Mouse (Mus musculus) right cerebral cortex, postnatal 25 days (tissue): ENCODE data around the gene Phf14.
"Not testable (repeated sequence)": the region's sequence is repeated elsewhere in the genome, so short reads cannot be mapped to it uniquely, and the experiment has no call there.

Experiments used
- DNase-seq: peaks from one replicate; pipeline ENCODE4 v3.0.0; 2022

Phf14 gene

DNA sequence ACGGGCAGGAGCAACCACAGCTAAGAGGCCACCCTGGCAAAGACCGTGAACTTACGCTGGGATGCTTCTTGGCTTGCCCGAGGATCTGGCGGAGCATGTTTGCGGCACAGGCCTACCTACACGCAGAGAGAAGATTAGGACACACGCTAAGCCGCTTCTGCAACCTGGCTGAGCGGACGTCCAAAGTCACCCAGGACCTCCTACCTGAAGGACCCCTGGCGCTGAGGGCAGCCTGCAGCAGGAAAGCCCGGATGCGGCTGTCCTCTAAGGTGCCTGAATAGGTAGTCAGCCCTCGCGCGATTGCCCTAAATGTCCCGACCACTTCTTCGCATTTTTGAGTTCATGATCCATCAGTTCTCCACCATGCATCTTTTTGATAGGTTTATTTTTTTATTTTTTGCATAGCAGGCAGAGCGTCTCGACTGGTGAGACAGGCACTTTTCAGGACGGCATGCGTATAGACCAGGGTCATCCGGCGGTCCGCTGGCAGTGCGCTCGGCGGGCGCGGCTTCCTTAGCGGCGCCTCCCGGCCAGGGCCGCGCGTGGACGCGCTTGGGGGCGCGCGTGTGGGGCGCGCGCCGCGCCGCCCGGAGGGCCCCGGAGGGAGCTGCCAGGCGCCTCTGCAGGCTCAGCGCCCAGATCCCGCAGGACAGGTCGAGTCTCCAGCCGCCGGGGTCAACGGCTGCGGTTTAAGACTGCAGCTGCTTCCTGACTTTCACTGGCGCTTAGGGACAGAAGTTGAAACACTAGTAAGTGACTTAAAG, at the start of gene Phf14, which contains the start of gene Ndufa4:
TSS of gene Phf14 (plus strand) at position 541 of the 764 bp plus-strand sequence.
TSS of gene Ndufa4 (minus strand) at position 229 of the 764 bp plus-strand sequence.
- peak; percentile 90 for DNase-seq

DNA sequence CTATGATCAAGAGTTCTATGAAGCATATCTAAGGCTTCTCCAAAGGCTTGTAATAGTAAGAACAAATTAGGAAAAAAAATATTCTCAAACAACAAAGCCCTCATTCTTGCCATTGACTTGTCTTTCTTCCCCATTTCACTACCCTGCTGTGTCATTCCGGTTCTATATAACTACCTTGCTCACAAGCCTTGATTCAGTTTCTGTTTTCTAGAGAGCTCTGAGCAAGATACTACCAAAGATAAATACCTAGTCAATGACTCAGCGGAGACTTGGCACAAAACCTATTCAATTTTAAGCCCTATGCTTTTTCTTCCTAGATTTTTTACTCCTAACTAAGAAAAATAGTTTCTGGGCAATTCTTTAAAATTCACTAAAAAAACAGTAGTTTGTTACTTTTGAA, 32.2 kb upstream of the Phf14 start:
- not testable (repeated sequence) for DNase-seq

DNA sequence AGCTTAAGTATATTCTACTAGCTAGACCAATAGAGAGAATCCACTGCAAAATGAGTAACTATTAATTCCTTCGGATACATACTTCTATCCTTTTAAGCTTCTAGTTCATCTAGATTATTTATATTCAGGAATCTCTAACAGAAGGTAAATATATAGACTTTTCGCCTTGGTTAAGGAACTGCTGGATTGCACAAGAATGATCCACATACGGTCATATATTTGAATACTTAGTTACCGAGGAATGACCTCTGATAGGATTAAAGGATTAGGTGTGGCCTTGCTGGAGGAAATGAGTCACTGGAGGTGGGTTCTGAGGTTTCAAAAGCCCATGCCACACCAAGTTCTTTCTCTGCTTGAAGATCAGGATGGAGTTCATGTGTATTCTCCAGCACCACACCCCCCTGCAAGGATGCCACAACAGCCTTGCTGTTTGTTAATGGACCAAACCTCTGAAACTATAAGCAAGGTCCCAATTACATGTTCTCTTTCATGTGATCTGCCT, 6.7 kb upstream of the Phf14 start:
- no peak for DNase-seq

DNA sequence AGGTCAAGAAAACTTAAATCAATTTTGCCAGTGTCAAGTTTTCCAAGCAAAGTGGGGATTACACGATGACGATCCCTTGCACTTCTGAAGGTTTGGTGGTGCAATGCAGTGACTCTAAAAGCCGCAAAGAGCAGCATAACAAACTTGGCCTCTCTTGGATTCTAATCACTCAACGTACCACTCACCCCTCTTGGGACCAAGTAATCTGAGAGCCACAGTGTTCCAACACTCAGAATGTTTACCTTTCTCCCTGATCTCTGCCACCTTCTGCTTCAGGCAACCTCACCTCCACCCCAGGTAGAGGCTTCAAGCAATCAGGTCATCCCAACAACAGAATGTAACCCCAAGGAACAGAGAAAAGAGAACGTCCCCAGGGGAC, 730 bp upstream of the Phf14 start:
- DNase-seq: no peak

DNA sequence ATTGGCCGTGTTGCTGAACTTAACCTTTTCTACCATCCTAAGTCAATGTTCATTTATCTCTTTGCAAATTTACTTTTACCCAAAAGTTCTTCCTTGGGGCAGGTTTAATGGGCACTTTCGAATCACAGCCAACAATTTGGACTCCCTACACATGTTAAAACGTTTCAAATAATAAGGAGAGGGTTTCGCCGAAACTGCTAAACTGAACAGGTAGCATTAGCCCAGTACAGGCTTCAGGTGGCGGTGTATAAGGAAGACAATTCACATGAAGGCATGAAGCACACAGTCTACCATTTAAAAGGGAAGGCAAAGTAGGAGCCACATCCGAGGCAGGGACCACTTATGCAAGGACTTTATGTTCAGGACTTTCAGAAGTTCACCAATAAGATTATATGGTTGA, 561 bp downstream of the Phf14 start:
- no peak for DNase-seq

DNA sequence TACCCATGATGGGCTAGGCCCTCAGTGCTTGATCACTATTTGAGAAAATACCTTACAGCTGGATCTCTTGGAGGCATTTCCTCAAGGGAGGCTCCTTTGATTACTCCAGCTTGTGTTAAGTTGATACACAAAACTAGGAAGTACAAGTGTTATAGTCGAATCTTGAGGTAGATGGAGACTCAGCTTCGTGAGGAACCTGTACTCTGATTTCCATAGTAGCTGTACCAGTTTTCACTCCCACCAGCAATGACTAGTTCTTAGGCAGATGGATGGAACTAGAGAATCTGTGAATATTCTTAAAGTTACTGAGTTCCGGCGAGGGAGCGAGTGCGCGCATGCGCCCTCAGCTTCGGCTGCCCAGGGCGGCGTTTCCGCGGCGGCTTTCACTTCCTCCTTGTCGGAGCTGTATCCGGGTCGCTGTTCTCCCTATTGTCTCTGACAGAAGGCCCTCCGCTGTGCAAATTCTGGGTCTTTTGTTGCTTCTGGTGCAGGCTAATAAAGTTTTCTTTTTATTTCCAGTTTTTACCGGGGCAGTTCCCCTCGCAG, 18.0 kb downstream of the Phf14 start:
- DNase-seq: peak; percentile 88

DNA sequence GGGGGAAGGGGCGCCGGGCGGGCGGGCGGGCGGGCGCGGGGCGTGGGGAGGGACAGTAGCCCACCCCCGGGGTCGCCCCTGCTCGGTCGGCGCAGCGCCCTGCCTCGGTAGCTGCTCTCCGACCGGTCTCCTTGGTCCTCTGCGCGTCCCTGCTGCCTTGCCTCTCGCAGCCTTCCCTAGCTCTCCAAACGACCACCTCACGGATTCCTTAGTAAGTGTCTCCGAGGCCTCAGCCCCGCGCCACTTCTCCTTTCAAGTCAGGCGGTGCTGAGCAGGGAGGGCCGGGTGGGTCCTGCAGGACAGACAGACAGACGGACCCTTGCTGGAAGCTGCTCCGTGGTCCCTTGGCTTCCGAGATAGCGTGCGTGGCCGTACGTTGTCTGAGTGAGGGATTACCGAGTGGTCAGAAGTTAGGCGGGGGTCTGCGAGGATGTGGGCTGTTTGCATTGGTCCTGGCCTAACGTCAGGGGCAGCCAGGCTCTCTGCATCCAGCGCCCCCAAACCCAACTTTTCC, 18.5 kb downstream of the Phf14 start:
- peak; percentile 40 for DNase-seq

DNA sequence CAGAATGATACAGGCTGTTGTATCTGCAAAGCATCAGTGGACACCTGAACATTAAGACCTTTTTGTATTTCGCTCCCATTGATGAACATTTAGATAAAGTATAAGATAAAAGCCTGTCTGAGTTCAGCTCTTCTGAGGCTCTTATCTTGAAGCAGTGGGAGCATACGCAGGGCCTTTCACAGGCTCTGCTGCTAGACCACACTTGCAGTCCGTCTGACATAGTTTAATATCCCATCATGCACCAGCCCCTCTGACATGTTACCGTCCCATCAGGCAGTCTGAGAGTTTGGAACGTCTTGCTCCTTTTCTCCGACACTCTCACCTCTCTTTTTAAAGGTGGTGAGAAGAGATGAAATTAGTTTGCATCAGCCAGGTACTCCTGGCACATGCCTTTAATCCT, 19.9 kb downstream of the Phf14 start:
- no peak for DNase-seq

DNA sequence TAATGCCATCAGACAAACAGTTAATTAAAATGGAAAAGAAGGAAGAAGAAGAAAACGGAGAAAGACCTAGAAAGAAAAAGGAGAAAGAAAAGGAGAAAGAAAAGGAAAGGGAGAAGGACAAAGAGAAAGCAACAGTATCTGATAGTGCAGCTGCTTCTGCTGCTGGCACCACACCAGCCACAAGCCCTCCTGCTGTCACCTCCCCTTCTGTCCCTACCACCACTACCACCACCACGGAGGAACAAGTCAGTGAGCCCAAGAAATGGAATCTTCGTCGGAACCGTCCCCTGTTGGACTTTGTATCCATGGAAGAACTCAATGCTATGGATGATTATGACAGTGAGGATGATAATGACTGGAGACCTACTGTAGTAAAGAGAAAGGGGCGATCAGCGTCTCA, 25.8 kb downstream of the Phf14 start:
- DNase-seq: no peak

DNA sequence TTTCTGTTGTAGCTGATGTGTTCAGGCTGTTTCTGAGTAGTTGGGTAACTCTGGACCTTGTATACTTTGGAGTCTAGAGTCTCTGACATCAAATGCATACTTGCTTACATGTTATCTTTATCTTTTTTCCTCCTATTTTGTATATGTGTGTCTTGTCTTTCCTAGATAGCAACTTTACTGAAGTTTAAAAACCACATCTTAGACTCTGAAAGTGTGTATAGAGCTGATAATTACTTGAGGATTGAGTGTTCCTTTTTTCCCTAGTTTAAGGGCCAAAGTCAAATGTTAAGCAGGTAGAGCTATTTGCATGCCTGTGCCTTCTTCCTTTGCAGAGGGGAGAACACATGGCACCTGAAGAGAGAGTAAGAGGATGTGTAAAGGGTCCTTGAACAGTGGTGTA, 33.3 kb downstream of the Phf14 start:
- no peak for DNase-seq

DNA sequence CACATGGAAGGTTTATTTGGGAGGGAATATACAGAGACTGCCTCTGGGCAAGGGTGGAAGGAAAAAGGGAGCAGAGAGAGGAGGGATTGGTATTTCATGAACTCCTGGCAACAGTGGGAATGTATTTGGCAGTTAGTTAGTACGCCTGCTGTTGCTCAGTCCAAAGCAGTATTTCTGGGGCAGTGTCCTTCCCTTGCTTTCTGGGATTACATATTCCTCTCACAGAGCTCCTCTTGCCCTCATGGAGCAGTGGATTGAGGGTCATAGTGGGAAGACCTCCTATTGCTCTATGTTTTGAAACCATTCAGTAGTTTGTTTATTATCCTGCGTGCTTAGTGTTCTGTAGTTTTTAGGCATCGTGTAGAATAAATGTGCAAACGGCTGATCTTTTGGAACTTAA, 34.5 kb downstream of the Phf14 start:
- DNase-seq: no peak

DNA sequence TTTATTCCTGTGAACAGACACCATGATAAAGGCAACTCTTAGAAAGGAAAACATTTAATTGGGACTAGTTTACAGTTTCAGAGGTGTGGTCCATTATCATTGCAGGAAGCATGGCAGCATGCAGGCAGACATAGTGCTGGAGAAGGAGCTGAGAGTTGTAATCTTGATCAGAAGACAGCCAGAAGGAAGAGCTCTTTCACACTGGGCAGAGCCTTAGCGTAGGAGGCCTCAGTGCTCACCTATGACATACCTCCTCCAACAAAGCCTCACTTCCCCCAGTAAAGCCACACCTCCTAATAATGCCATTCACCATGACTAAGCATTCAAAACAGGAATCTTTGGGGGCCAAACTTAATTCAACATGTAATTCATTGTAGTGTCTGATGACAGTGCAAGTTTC, 40.5 kb downstream of the Phf14 start:
- DNase-seq: no peak

DNA sequence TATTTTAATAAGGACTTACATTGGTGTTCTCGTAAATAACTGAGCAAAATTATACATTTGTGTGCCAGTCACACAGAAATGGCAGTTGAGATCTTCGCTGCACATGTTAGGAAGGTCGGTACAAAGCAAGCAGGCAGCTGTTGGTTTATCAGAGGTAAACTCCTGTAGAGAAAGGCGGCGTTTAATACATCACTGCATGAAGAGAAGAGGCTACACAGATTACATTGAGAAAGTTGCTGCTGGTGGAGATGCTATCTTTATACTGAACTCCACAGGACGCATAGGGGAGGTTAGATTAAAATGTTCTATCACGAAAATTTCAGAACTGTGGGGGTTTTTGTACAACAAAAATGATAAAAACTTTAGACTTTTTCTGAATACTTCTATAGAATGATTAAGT, 52.6 kb downstream of the Phf14 start:
- DNase-seq: no peak

DNA sequence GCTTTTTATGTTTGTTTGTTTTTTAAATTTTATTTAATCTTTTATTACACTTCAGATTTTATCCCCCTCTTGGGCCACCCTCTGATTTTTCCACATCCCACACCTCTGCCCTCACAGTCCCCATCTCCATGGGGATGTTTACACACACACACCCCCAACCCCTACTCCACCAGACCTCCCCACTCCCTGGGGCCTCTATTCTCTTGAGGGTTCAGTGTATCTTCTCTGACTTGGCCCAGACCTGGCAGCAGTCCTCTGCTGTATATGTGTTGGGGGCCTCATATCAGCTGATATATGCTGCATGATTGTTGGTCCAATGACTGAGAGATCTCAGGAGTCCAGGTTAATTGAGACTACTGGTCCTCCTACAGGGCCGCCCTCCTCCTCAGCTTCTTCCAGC, 86.2 kb downstream of the Phf14 start:
- no peak for DNase-seq

DNA sequence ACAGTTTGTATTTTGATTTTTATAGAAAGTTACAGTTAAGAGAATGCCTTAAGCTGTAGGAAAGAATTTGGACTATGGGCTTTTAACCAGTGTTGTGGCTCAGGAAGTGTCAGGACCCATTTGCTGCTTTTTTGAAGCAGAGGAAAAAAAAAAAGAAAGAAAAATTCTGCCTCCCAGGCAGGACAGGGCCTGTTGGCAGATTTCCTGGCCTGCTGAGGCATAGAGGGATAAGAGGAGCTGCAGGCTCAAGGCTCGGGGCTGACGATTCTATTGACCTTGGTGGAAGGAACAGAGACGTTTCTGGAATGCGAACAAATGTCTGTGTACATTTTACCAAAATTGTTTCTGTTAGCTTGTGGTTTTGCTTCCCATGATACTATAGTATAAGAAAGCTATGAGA, 91.0 kb downstream of the Phf14 start:
- no peak for DNase-seq

DNA sequence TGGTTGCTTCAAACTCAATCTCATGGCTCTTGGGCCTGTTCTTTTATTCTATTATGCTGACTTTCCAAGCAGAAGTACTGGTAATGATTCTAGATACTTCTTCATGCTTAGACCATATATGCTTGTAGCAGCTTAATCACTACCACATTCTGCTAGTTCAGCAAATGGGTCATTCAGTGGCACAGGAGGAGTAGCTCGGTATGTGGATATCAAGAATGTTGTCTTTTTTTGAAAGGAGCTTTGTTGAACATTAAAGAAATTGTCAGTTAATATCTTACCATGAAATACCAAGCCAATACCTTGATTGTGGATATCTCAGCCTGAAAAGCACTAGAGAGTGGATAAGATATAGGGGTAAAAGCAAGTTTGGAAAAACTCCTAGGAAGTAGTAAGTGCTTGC, 91.9 kb downstream of the Phf14 start:
- no peak for DNase-seq

DNA sequence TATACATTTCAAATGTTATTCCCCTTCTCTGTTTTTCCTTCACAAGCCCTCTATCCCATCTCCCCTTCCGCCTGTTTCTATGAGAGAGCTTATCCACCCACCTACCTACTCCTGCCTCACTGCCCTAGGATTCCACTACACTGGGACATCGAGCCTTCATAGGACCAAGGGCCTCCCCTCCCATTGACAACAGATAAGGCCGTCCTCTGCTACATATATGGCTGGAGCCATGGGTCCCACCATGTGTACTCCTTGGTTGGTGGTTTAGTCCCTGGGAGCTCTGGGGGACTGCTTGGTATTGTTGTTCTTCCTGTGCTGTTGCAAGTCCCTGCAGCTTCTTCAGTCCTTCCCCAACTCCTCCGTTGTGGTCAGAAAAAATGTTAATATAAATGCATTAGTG, 97.8 kb downstream of the Phf14 start:
- DNase-seq: no peak

DNA sequence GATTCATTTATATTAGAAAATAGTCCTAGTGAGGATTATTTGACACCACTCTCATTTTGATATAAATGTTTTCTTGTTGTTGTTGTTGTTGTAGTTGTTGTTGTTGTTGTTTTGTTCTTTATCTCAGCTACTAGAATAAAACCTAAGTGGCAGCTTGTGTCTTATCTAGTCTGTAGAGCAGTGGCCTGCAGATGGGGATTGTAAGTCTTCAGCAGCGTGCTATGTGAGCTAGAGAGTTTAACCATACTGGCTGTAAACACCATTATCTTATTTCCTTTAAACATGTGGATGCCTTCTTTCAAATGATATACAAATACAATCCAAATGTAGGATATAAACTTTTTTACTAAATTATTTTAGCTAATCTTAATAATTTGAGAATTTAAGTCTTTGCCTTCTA, 98.4 kb downstream of the Phf14 start:
- no peak for DNase-seq

DNA sequence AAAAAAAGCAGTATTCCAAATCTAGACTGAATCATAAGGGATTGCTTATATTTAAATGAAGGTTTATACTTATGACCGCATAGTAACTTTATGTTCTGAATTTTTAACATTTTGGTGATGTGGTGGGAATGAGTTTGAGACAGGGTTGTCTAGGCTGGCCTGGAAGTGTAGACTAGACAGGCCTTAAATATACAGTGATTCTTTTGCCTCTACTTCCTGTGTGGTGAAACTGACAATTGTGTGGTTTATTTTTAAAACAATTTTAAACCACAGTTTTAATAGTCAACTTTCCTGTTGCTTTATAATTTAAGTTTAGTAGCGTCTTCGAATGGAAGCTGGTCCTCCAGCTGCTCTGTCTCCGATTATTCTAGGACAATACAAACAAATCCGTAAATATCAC, 104.5 kb downstream of the Phf14 start:
- no peak for DNase-seq

DNA sequence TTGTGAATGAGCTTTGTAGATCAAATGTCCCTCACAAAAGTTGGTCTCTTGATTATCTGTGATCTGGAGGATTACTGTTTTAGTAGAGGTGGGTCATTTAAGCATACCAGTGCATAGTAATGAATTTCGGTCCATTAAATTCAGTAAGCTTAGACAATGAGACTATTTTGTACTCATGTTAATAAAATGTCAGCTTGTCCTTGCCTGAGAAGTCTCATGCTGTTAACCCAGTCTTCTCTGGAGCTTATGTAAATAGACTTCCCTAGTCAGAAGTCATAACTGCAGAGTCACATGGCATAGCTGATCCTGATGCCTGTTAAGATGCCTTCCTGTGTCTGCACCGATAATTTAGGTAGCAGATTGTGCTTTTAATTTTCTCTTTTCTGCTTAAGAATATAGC, 106.4 kb downstream of the Phf14 start:
- DNase-seq: no peak

DNA sequence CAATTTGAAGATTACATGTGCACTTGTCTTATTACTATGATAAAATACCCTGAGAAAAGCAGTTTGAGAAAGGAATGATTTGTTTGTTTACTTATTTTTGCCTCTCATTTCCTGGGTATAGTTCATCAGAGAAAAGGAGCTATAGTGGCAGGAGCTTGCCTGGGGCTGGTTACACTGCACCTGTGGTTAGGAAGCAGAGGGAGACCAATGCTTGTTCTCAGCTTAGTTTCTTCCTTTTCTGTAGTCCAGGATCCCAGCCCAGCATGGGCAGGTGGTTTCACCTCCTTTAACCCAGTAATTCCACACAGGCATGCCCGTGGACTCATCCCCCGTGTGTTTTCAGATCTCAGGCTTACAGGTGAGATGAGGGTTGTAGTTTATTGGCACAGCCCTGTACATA, 107.1 kb downstream of the Phf14 start:
- DNase-seq: no peak

DNA sequence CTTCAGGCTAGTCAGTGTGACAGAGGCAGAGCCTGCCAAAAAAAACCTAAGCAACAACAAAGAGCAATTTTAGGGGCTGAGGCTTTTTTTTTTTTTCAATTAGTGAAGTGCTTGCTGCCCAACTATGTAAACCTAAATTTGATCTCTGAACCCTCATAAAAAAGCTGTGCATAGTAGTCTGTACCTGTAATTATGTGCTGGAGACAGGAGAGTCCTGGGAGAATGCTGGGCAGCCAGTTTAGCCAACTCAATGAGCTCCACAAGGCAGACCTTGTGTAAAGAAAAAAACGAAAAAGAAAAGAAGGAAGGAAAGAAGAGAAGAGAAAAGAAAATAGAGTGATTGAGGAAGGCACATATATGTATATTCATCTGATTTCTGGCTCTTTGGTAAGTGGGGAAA, 112.1 kb downstream of the Phf14 start:
- DNase-seq: no peak

DNA sequence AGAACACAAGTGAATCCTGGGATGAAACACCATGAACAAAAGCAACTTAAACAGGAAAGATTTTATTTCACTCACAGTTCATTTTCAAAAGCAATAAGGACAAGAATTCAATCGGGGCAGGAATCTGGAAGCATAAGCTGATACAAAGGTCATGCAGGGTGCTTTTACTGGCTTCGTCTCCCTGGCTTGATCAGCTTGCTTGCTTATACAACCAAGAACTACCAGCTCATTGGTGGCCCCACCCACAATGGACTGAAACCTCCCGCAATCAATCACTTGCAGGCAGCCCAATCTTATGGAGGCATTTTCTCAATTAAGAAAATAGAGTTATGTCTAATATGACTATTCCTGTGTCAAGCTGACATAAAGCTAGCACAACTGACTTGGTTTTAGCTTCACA, 112.5 kb downstream of the Phf14 start:
- no peak for DNase-seq

DNA sequence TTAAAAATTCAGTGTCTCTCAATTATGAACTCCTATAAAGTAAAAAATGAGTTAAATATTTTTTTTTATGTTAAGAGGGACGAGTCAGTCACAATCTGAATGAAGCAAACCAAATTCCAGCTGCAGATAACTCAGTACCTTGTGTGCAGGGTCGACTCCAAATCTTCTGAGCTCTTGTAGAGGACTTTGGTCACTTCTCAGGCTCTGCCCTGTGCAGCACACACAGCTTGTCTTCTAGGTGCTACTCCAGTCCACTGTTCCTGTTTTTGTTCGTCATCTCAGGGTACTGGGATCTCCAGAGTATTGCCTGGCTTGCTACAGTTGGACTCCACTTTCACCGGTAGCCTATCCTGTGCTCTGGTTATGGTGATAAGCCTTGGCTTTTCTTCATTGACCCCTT, 113.1 kb downstream of the Phf14 start:
- no peak for DNase-seq

DNA sequence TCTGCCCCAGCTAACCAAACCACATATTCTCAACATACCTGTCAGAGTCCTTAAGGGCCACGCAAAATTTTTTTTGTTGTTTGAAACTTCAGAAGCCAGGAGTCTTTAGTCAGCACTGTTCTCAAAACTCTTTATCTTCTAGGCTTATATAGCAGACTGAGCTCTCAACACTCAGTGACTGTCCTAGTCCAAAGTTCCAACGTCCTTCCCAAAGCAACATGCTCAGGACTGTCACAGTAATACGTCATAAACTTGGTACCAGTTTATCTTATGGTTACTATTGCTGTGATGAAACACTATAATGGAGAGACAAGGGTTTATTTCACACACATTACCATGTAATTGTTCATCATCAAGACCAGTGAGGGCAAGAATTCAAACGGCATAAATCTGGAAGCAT, 113.9 kb downstream of the Phf14 start:
- no peak for DNase-seq
